Mouse (Mus musculus) kidney, adult 2 months (tissue): ENCODE measurements around the gene Snx30. TPM values are rescaled to one million over a fixed set of nuclear protein-coding genes. Genes with fewer than 3 reads are reported as not detected.

ENCODE experiments used
- DNase-seq: peaks from one replicate; pipeline ENCODE4 v3.0.0; 2021
- H3K27ac ChIP-seq: fragments of 200-500 bp; 2 replicates; pipeline ENCODE4 v1.5.1; 2012; ENCODE audit warnings: low read depth, low read length, control low read depth, inconsistent platforms; ENCODE audit not compliant: insufficient read depth
- H3K27me3 ChIP-seq: fragments of 200-500 bp; replicated peaks from 2 replicates; pipeline ENCODE4 v1.6.1; 2012; ENCODE audit warnings: mild to moderate bottlenecking, moderate library complexity, low read length, inconsistent platforms; ENCODE audit not compliant: control insufficient read depth, insufficient read depth
- H3K36me3 ChIP-seq: fragments of 200-500 bp; 2 replicates; pipeline ENCODE4 v1.6.1; 2012; ENCODE audit warnings: mild to moderate bottlenecking, moderate library complexity, low read length, inconsistent platforms; ENCODE audit not compliant: control insufficient read depth, insufficient read depth
- H3K4me1 ChIP-seq: fragments of 200-500 bp; 2 replicates; pipeline ENCODE4 v1.6.1; 2011; ENCODE audit warnings: low read length; ENCODE audit not compliant: control insufficient read depth, insufficient read depth
- H3K4me3 ChIP-seq: fragments of 200-500 bp; 2 replicates; pipeline ENCODE4 v1.5.1; 2011; ENCODE audit warnings: mild to moderate bottlenecking, low read depth, low read length, control low read depth; ENCODE audit not compliant: insufficient read depth
- CTCF ChIP-seq: fragments of 200-500 bp; conservative IDR thresholded peaks from 2 replicates; pipeline ENCODE4 v1.5.1; 2011; ENCODE audit warnings: low read depth, mild to moderate bottlenecking, control low read depth, low read length, moderate library complexity, mixed read lengths; ENCODE audit not compliant: insufficient read depth, insufficient read length
- POLR2A ChIP-seq: fragments of 200-500 bp; IDR thresholded peaks from one replicate; pipeline ENCODE4 v1.6.1; 2011; ENCODE audit warnings: low read depth, low read length, control low read depth
- WGBS: fragments of 180-500 bp; shearing (Covaris S2); methylation state at CpG from one replicate; pipeline ENCODE4 v1.1.7; 2018; 5-methylcytosine and 5-hydroxymethylcytosine counted together
- polyA plus RNA-seq: library from polyadenylated mRNA; depleted of rRNA; stranded (reverse); fragments of >200 nt; gene quantifications from 2 replicates; pipeline ENCODE4 v1.2.3, GENCODE M21; 2012

Snx30 gene
- polyA plus RNA-seq, 1 experiment, result 5.2 TPM

GRCm38 (mm10) chr4:59873830-59874229, 68.2 kb downstream of the Snx30 start:
- no peak for TF ChIP-seq POLR2A
- DNase-seq, result no peak
- no peak overlapping the region for H3K4me3 ChIP-seq
- no peaks in the 10 kb centered on the region for H3K27me3 ChIP-seq
- WGBS, result 71% methylated on average over 5 of the region's 5 CpGs
- no peaks in the 10 kb centered on the region for H3K4me1 ChIP-seq
- no peak overlapping the region for H3K27ac ChIP-seq
- no peaks in the 10 kb centered on the region for H3K36me3 ChIP-seq

- WGBS, result 90% methylated on average over 6 of the region's 6 CpGs
- no peaks in the 10 kb centered on the region for H3K4me1 ChIP-seq
- no peaks in the 10 kb centered on the region for H3K36me3 ChIP-seq
- H3K4me3 ChIP-seq, result no peak overlapping the region
- no peak overlapping the region for H3K27ac ChIP-seq
- H3K27me3 ChIP-seq, result no peaks in the 10 kb centered on the region
- DNase-seq, result no peak
- TF ChIP-seq POLR2A (no peak), CTCF (no peak)
These were observed 70.9 kb downstream of the Snx30 start for GRCm38 (mm10) chr4:59876570-59876969.

- no peak for DNase-seq
- H3K27ac ChIP-seq, result no peak overlapping the region
- no peaks in the 10 kb centered on the region for H3K4me1 ChIP-seq
- H3K36me3 ChIP-seq, result no peaks in the 10 kb centered on the region
- no peak overlapping the region for H3K4me3 ChIP-seq
- no peaks in the 10 kb centered on the region for H3K27me3 ChIP-seq
- WGBS, result 87% methylated on average over 2 of the region's 2 CpGs
- TF ChIP-seq POLR2A, result no peak
- TF ChIP-seq CTCF, result no peak
These were observed 71.4 kb downstream of the Snx30 start for GRCm38 (mm10) chr4:59877025-59877424.

GRCm38 (mm10) chr4:59878595-59878994, 73.0 kb downstream of the Snx30 start:
- Histone ChIP-seq H3K27me3 (no peaks in the 10 kb centered on the region), H3K27ac (no peak overlapping the region), H3K4me3 (no peak overlapping the region), H3K36me3 (no peaks in the 10 kb centered on the region), H3K4me1 (no peaks in the 10 kb centered on the region)
- TF ChIP-seq CTCF (no peak), POLR2A (no peak)
- DNase-seq, result no peak
- WGBS, result 79% methylated on average over 8 of the region's 8 CpGs

- 77% methylated on average over 3 of the region's 3 CpGs for WGBS
- no peak for TF ChIP-seq CTCF
- no peak for TF ChIP-seq POLR2A
- no peaks in the 10 kb centered on the region for H3K36me3 ChIP-seq
- no peaks in the 10 kb centered on the region for H3K4me1 ChIP-seq
- H3K4me3 ChIP-seq, result no peak overlapping the region
- H3K27me3 ChIP-seq, result no peaks in the 10 kb centered on the region
- no peak overlapping the region for H3K27ac ChIP-seq
- DNase-seq, result no peak
These were observed 73.8 kb downstream of the Snx30 start for GRCm38 (mm10) chr4:59879444-59879843.

GRCm38 (mm10) chr4:59880725-59881124, 75.1 kb downstream of the Snx30 start:
- H3K27me3 ChIP-seq, result no peaks in the 10 kb centered on the region
- no peak overlapping the region for H3K27ac ChIP-seq
- no peaks in the 10 kb centered on the region for H3K36me3 ChIP-seq
- TF ChIP-seq POLR2A, result no peak
- TF ChIP-seq CTCF, result no peak
- WGBS, result 92% methylated on average over 5 of the region's 5 CpGs
- H3K4me1 ChIP-seq, result no peaks in the 10 kb centered on the region
- no peak for DNase-seq
- no peak overlapping the region for H3K4me3 ChIP-seq

- DNase-seq, result no peak
- 66% methylated on average over 2 of the region's 2 CpGs for WGBS
- TF ChIP-seq CTCF, result no peak
- H3K27me3 ChIP-seq, result no peaks in the 10 kb centered on the region
- no peak overlapping the region for H3K4me3 ChIP-seq
- no peaks in the 10 kb centered on the region for H3K4me1 ChIP-seq
- no peak overlapping the region for H3K27ac ChIP-seq
- H3K36me3 ChIP-seq, result no peaks in the 10 kb centered on the region
These were observed 75.6 kb downstream of the Snx30 start for GRCm38 (mm10) chr4:59881210-59881609.

GRCm38 (mm10) chr4:59884136-59884696, 78.6 kb downstream of the Snx30 start:
- H3K4me1 ChIP-seq, result no peaks in the 10 kb centered on the region
- no peak overlapping the region for H3K4me3 ChIP-seq
- no peak overlapping the region for H3K27ac ChIP-seq
- WGBS, result 77% methylated on average over 6 of the region's 6 CpGs
- no peak for DNase-seq
- no peaks in the 10 kb centered on the region for H3K36me3 ChIP-seq
- H3K27me3 ChIP-seq, result no peaks in the 10 kb centered on the region
- no peak for TF ChIP-seq POLR2A
- no peak for TF ChIP-seq CTCF
